Mouse (Mus musculus) urinary bladder, postnatal 25 days (tissue): ENCODE measurements around the gene Smok3b.
A peak's percentile ranks its signal among the peaks of the same experiment; 100 is the strongest.
"Not testable (repeated sequence)": the region's sequence is repeated elsewhere in the genome, so short reads cannot be mapped to it uniquely, and the experiment has no call there.

Experiments
- DNase-seq: peaks from one replicate; pipeline ENCODE4 v3.0.0; 2022; ENCODE audit warnings: low spot score

The Smok3b gene

GRCm38 (mm10) chr5:138020961-138021479 lies at the start of gene Smok3b, which contains the start of gene Smok3a:
TSS of gene Smok3b (plus strand) at chr5:138021429.
TSS of gene Smok3a (plus strand) at chr5:138021261.
- DNase-seq: not testable (repeated sequence)

- DNase-seq: no peak
Observed at GRCm38 (mm10) chr5:137973161-137973560, 48.1 kb upstream of the Smok3b start.

- DNase-seq: no peak
Observed at GRCm38 (mm10) chr5:137973738-137974137, 47.5 kb upstream of the Smok3b start.

- DNase-seq: no peak
Observed at GRCm38 (mm10) chr5:137974724-137975123, 46.5 kb upstream of the Smok3b start.

GRCm38 (mm10) chr5:137975434-137975833 lies 45.8 kb upstream of the Smok3b start:
- DNase-seq: no peak

GRCm38 (mm10) chr5:137977291-137977690 lies 43.9 kb upstream of the Smok3b start:
- DNase-seq: no peak

- DNase-seq: no peak
Observed at GRCm38 (mm10) chr5:137979081-137979480, 42.1 kb upstream of the Smok3b start.

GRCm38 (mm10) chr5:137981300-137981699 lies 39.9 kb upstream of the Smok3b start, which contains the start of gene Azgp1:
TSS of gene Azgp1 (plus strand) at chr5:137981520.
- DNase-seq: no peak

GRCm38 (mm10) chr5:137986351-137986750 lies 34.9 kb upstream of the Smok3b start:
- no peak for DNase-seq

GRCm38 (mm10) chr5:138009437-138009836 lies 11.8 kb upstream of the Smok3b start:
- DNase-seq: no peak

GRCm38 (mm10) chr5:138012382-138012781 lies 8.8 kb upstream of the Smok3b start:
- no peak for DNase-seq

GRCm38 (mm10) chr5:138016530-138016929 lies 4.7 kb upstream of the Smok3b start:
- no peak for DNase-seq

- no peak for DNase-seq
Observed at GRCm38 (mm10) chr5:138016997-138017396, 4.2 kb upstream of the Smok3b start.

GRCm38 (mm10) chr5:138019577-138019976 lies 1.7 kb upstream of the Smok3b start:
- not testable (repeated sequence) for DNase-seq

- not testable (repeated sequence) for DNase-seq
Observed at GRCm38 (mm10) chr5:138052894-138053293, 31.7 kb downstream of the Smok3b start, which contains the start of gene Smok3c. TSS of gene Smok3c (plus strand) at chr5:138053194.

- no peak for DNase-seq
Observed at GRCm38 (mm10) chr5:138073803-138074202, 52.6 kb downstream of the Smok3b start.

GRCm38 (mm10) chr5:138075684-138076083 lies 54.5 kb downstream of the Smok3b start:
- DNase-seq: no peak

GRCm38 (mm10) chr5:138076148-138076547 lies 54.9 kb downstream of the Smok3b start:
- DNase-seq: no peak

GRCm38 (mm10) chr5:138080456-138080855 lies 59.2 kb downstream of the Smok3b start:
- no peak for DNase-seq

- no peak for DNase-seq
Observed at GRCm38 (mm10) chr5:138081446-138081845, 60.2 kb downstream of the Smok3b start.

GRCm38 (mm10) chr5:138083318-138083900 lies 62.2 kb downstream of the Smok3b start:
- no peak for DNase-seq

GRCm38 (mm10) chr5:138083936-138084335 lies 62.7 kb downstream of the Smok3b start:
- no peak for DNase-seq

- no peak for DNase-seq
Observed at GRCm38 (mm10) chr5:138084507-138084906, 63.3 kb downstream of the Smok3b start.

- DNase-seq: peak; percentile 58
Observed at GRCm38 (mm10) chr5:138084996-138085395, 63.8 kb downstream of the Smok3b start, which contains the start of gene Zkscan1. TSS of gene Zkscan1 (plus strand) at chr5:138085084.
